Mouse (Mus musculus) cerebellum, adult 2 months (tissue): ENCODE results near the gene Usp1.

Experiments
- CTCF ChIP-seq: fragments of 200-500 bp; IDR thresholded peaks from 2 replicates; pipeline ENCODE4 v1.5.1; 2011; ENCODE audit warnings: low read depth, mild to moderate bottlenecking, control low read depth, low read length, moderate library complexity, borderline replicate concordance; ENCODE audit not compliant: insufficient read depth
- POLR2A ChIP-seq: fragments of 200-500 bp; IDR thresholded peaks from 2 replicates; pipeline ENCODE4 v1.6.1; 2011; ENCODE audit warnings: low read length, control low read depth, borderline replicate concordance; ENCODE audit not compliant: insufficient read depth

GRCm38 (mm10) chr4:98978693-98979092 lies 55.1 kb downstream of the Usp1 start:
- TF ChIP-seq CTCF (no peak), POLR2A (no peak)
